Mouse (Mus musculus) brain, embryonic 18.5 days (tissue): ENCODE measurements around the gene Acap3.

ENCODE experiments used
- DNase-seq: peaks from one replicate; pipeline ENCODE4 v3.0.0-alpha.2; 2012; ENCODE audit warnings: low read depth, low spot score

The Acap3 gene

DNA sequence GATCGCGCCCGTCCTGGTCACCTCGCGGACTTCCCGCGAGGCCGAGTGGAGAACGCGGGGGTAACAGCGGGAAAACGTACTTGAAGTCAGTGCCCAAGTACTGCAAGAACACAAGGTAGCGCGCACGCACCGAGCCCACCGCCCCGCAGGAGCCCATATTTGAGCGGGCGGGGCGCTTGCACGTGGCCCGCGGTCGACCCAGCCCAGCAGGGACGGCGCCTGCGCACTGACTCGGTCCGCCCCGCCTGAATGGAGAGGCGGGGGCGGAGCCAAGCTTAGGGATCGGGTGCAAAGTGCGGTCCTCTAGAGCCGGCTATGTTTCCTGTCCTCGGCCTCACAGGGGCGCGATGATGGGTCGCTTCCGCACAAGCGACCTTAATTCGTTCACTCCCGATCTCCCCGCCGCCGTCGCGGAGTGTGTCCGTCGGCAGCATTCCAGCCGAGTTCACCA lies at the start of gene Acap3, which contains the start of gene Pusl1:
Gene Acap3, plus strand, starts transcription at position 272 of the 451 bp plus-strand sequence.
Gene Pusl1, minus strand, starts transcription at position 231 of the 451 bp plus-strand sequence.
- peak; percentile 91 for DNase-seq

DNA sequence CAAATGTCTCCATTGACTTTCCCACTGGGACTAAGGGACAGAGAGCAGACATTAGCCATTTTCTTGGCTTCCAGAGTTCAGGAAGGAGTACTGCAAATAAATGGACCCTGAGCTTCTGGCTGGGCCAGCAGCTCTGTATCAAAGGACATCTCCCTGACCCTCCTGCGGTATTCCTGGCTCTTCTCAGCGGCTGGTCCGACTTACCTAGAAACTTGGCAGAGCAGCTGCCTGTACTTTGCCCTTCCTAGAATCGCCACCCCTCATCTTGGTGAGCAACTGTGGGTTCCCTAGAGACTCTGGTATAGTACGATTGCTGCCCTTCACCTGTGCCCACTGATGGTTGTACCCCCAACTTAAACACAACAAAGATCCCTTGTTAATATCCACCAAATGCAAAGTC lies 48.4 kb upstream of the Acap3 start:
- DNase-seq = no peak

DNA sequence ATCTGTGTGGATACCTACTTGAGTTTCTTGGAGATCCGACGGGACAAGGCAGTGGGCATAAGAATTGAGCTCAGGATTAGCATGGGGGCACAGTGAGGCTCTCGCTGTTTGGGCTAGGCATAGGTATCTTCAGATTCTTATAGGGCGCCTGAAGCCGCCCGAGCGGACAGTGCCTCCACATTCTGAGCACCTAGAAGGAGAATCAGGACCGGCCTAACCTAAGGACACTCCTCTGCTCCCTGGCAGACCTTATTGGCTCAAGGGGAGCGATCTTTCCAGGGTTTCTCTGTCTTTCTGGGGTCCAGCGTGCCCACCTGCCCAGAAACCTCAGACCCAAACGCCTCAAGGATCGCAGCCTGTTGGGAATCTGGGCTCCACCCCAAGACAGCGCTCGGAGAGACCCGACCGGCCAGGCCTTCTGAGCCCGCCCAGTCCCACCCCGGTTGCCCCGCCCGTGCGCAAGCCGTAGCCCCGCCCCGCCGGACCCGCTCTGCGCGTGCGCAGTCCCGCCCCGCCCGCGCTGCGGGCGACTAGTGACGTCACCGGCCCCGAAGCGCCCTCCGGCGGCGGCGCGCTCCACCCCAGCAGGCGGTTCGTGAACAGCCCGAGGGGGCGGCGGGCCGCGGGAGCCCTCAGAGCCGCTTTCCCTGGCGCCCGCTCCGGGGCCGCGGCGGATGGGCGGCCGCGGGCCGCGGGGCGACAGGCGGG lies 44.6 kb upstream of the Acap3 start, which contains the start of gene Dvl1:
Gene Dvl1, plus strand, starts transcription at position 532 of the 708 bp plus-strand sequence.
- peak; percentile 73 for DNase-seq

DNA sequence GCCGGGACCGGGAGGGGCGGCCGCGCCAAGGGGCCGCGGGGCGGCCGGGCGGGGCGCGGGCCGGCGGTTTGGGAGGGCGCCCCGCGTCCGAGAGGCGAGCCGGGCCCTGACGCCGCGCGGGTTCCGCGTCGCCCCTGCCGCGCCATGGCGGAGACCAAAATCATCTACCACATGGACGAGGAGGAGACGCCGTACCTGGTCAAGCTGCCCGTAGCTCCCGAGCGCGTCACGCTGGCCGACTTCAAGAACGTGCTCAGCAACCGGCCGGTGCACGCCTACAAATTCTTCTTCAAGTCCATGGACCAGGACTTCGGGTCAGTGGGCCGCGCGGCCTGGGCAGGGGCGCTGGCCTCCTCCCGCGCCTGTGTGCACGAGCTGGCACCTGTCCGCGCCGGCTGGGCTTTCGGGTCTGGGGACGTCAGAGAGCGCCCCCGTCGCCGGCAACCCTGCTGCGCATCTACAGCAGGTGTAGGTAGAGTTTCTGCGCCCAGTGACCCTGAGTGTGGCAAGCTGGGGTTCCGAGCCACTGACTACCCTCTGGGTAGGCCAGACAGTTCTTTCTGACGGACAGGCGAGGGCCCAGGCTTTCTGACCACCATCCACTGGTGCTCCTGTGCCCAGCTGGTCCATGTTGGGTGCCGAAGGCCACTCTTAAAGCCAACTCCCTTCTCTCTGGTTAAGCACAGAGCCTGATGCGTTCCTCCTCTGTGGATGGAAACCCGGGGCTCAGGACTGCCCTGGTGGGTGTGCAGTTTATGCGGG lies 43.9 kb upstream of the Acap3 start:
- no peak for DNase-seq

DNA sequence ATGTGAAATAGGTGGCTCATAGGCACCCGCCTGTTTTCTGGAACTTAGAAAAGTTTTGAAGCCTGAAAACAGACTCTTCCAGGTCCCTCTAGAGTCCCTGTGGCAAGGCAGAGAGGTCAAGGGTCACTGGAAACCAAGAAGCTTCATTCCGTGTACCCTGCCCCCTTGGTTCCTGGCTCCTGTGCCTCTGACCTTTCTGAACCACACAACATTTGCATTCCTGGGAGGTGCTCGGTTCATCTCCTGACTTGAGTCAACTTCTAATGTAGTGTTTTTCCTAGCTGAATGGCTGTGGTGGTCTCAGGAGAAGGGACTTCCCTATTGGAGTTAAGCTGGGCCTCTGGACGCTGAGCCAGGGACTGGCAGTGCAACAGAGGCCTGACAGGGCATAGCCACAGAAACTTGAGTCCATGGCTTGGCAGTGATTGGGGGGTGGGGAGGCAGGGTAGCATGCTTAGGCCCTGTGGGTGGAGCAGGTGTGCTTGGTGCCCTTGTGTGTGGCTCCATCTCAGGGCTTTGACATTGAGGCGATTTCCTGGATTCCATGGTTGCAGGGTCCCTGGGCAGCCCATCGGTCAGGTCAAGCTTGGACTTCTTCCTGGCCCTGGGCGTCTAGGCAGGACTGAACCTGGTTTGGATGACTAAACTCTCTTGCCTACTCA lies 43.1 kb upstream of the Acap3 start:
- no peak for DNase-seq

DNA sequence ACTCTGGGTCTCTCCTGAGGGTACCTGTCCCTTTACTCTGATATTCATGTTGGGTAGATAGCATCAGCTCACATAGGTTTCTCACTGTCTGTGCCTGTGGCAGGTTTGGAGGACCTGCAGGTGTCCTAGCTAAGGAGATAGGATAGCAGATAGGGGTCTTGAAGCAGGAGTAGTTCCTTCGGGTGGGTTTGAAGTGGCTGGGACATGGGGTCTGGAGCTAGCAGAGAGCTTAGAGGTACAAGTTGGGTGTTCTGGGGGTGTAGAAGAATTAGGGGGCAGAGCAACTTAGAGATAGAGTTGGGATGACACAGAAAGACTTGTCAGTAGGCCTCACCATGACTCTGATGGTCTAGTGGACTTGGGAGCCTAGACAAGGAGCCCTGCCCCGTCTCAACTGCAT lies 42.2 kb upstream of the Acap3 start:
- DNase-seq = no peak

DNA sequence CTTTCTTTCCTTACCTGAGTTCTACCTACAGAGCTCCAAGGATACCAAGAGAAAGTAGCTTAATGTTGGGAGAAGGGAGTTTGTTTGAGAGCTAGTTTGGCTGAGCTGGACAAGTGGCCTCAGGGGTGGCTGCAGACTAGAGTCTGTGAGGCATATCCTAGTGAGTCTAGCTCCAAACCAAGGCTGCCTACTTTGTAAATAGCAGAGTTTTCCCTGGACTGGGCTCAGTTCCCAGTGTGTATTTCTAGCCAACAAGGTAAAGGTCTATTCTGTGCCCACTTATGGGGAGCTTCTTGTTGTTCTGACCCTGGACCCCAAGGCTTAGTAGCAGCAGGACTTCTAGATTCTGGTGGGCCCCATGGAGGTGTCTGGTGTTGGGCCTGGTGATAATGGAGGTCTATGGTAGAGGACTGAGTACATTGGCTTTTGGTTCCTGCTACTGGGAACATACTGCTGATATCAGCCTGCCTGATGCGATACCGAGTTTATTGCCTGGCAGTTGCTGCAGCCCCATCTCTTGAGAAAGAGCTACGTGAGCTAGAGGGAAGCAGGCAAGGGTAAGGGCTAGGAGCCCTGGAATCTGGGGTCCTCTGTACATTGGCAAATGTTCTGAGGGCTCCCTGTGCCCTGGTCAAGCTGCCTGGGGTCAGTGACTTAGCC lies 41.7 kb upstream of the Acap3 start:
- DNase-seq = no peak

GRCm38 (mm10) chr4:155851368-155851767 lies 40.3 kb upstream of the Acap3 start:
- DNase-seq = no peak

DNA sequence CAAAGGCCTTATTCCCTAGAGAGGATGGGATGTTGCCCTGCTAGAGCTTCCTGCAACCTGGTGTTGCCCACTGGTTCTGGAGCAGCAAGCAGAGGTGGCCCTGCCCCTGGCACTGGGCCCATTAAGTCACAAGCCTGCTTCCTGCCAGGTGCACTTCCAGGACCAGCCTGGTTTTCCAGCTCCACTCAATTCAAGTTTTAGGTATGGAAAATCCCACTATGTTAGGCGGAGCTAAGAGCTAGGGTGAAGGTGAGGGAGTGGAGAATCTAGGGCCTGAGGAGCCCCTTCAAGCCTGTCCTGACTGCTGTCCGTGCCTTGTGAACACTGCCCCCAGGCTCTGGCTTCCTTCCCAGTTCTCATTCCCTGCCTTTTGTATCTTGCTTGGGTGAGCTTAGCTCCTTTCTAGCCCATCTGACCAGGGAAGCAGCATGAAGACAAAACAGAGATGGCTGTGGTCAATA lies 39.6 kb upstream of the Acap3 start:
- DNase-seq = no peak

DNA sequence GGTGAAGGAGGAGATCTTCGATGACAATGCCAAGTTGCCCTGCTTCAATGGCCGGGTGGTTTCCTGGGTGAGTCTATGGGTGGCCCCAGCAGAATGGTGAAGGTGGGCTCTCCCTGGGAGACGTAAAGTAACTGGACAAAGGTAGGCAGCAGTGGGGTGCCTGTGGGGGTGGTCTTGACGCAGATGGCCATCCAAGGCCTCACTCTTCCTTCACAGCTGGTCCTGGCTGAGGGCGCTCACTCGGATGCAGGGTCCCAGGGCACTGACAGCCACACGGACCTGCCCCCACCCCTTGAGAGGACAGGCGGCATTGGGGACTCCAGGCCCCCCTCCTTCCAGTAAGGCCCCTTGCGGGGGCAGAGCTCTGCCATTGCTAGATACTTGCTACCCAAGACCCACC lies 38.2 kb upstream of the Acap3 start:
- no peak for DNase-seq

DNA sequence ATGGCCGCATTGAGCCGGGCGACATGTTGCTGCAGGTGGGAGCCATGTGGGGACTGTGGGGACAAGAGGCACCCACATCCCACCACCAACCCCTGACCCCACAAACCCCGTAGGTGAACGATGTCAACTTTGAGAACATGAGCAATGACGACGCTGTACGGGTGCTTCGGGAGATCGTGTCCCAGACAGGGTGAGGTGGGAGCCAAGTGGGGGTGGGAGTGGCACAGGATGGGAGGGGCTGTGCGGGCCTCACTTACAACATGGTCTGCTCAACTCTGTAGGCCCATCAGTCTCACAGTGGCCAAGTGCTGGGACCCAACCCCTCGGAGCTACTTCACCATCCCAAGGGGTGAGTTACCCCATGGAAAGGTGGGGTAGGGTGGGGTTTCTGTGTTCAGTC lies 36.6 kb upstream of the Acap3 start:
- no peak for DNase-seq

- no peak for DNase-seq
These were observed 35.6 kb upstream of the Acap3 start for GRCm38 (mm10) chr4:155856071-155856470.

DNA sequence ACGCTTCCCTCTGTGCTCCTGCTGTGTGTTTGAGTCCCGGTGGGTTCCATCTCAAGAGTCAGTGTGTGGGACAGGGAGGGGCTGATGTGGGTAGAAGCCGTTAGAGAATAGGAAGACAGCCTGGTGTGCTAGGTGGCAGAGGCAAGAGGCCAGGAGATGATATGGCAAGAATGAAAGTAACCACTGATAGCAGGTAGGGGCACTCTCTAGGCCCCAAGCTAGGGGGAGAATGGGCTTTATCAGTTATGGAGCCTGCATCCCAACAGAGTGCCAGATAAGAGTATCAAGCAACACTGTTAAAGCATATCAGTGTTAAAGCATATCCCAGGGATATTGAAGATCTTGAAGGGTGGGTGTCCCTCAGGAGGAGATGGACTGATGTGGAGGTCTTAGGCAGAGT lies 34.7 kb upstream of the Acap3 start:
- no peak for DNase-seq

GRCm38 (mm10) chr4:155859318-155859717 lies 32.3 kb upstream of the Acap3 start:
- DNase-seq = no peak

GRCm38 (mm10) chr4:155861787-155862186 lies 29.8 kb upstream of the Acap3 start:
- DNase-seq = no peak

GRCm38 (mm10) chr4:155863001-155863400 lies 28.6 kb upstream of the Acap3 start, which contains the start of gene Tas1r3:
Gene Tas1r3, minus strand, starts transcription at chr4:155863362.
- DNase-seq = no peak

GRCm38 (mm10) chr4:155868614-155869298 lies 22.9 kb upstream of the Acap3 start:
- DNase-seq = no peak

- peak; percentile 90 for DNase-seq
These were observed 22.1 kb upstream of the Acap3 start, which contains the start of the genes Cptp and Ints11 for GRCm38 (mm10) chr4:155869317-155870033. Gene Cptp, minus strand, starts transcription at chr4:155869440. Gene Ints11, plus strand, starts transcription at chr4:155869546.

DNA sequence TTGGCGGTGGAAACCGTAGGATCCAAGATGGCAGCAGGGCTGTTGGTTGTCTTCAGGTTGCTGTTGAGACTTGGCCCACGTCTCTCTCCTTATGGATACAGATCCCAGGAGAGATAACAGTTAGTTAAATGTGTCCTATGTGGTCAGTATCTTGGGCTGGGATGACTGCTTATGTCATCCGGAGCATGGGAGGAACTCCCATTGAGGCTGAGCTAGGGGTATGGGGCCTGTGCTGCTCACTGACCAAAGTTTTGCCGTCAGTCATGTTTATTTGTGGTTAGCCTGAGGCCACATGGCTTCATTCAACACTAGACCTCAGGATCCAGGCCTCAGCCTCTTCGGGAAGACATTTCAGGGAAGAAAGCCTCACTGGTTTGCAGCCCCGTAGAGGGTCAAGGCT lies 20.2 kb upstream of the Acap3 start:
- DNase-seq = no peak

GRCm38 (mm10) chr4:155883587-155883986 lies 8.0 kb upstream of the Acap3 start:
- no peak for DNase-seq
